11 mouse cellular contexts compared by ENCODE assay signal in the genomic region with DNA sequence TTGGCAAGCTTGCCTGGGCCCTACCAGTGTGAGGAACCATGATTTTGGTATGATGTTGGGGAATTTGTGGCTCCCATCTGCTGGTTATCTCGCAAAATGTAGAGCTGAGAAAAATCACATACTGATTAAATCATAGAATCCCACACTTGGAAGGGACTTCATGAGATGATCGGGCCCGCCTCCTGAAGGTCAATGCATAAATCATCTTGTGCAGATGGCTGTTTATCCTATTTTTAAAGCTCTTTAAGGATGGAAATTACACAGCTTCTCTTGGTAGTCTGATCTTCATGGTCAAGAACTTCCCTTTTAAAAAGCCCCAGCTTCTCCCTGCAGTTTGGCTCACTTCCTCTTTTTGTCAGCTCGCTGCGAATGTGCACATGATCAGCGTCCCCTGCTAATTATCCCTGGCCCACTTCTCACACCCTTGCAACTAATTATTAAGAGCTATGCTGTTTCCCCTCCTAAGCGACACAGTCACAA. TPM values are rescaled to one million over a fixed set of nuclear protein-coding genes. Genes with fewer than 3 reads are reported as not detected.
A peak's percentile ranks its signal among the peaks of the same experiment; 100 is the strongest.
DNase-seq lines count a peak whose midpoint lies in the region; ATAC-seq and TF ChIP-seq lines count a peak whose summit lies in the region.
"Had no signal": no experiment of that assay in that cellular context is flagged by ENCODE, and none has a peak within 500 bp of the region (broad histone marks: within the 10 kb centered on the region; RNA-seq: fewer than 3 reads in every experiment).

No protein-coding gene starts in this region.

- no peak for TF ChIP-seq CTCF in lung, embryonic 14.5 days (IDR thresholded peaks at IDR 0.05; ENCODE audit: low read depth)
- no peak for TF ChIP-seq CTCF in lung, adult 2 months (IDR thresholded peaks at IDR 0.05; ENCODE audit: insufficient read depth, low read length)
- no peak for TF ChIP-seq CTCF in small intestine, adult 2 months (IDR thresholded peaks at IDR 0.05; ENCODE audit: extremely low read depth, insufficient read length, insufficient replicate concordance, low read depth, low read length)

- no peak overlapping the region for H3K9ac ChIP-seq in heart, embryonic 11.5 days (ENCODE audit: low read depth, low read length)
- no peak overlapping the region for H3K9ac ChIP-seq in lung, embryonic 14.5 days
- H3K9ac ChIP-seq in forebrain, embryonic 14.5 days (ENCODE audit: low read length), result no peak overlapping the region
- H3K9ac ChIP-seq in midbrain, embryonic 16.5 days (ENCODE audit: low read depth, low read length), result no peak overlapping the region
- H3K9ac ChIP-seq: heart, embryonic 13.5 days; lung, embryonic 15.5 days had no signal

- no peak overlapping the region for H3K4me3 ChIP-seq in heart, embryonic 11.5 days (ENCODE audit: low read depth, low read length)
- no peak overlapping the region for H3K4me3 ChIP-seq in lung, embryonic 14.5 days (ENCODE audit: low read depth, low read length)
- no peak overlapping the region for H3K4me3 ChIP-seq in lung, adult 2 months (replicated peaks; ENCODE audit: extremely low read depth, low read depth, low read length)
- no peak overlapping the region for H3K4me3 ChIP-seq in forebrain, embryonic 14.5 days (ENCODE audit: low read depth, low read length)
- H3K4me3 ChIP-seq in small intestine, adult 2 months (ENCODE audit: low read depth, low read length), result no peak overlapping the region
- no peak overlapping the region for H3K4me3 ChIP-seq in midbrain, embryonic 16.5 days (ENCODE audit: low read depth, low read length)
- H3K4me3 ChIP-seq: heart, embryonic 13.5 days; lung, embryonic 15.5 days had no signal

- peak; percentile 15 to 28 for DNase-seq in heart, adult 9 months (ENCODE audit: low spot score in 2 of 2)
- peak; percentile 13 for DNase-seq in lung, embryonic 14.5 days
- DNase-seq in lung, adult 2 months, result no peak
- DNase-seq in forebrain, embryonic 14.5 days (ENCODE audit: low spot score), result peak; percentile 55

- no peak overlapping the region for H3K27ac ChIP-seq in heart, embryonic 11.5 days (ENCODE audit: low read depth, low read length)
- no peak overlapping the region for H3K27ac ChIP-seq in lung, embryonic 14.5 days (ENCODE audit: low read depth)
- H3K27ac ChIP-seq in forebrain, embryonic 14.5 days (ENCODE audit: low read depth, low read length), result no peak overlapping the region
- H3K27ac ChIP-seq in small intestine, adult 2 months (ENCODE audit: insufficient read depth, low read depth, low read length), result peak overlapping the region; percentile 13
- no peak overlapping the region for H3K27ac ChIP-seq in midbrain, embryonic 16.5 days (ENCODE audit: low read length)
- H3K27ac ChIP-seq: heart, embryonic 13.5 days; lung, embryonic 15.5 days had no signal

- TF ChIP-seq POLR2A in lung, adult 2 months (IDR thresholded peaks at IDR 0.05; ENCODE audit: borderline replicate concordance, extremely low read depth, low read depth, low read length), result no peak
- no peak for TF ChIP-seq POLR2A in small intestine, adult 2 months (IDR thresholded peaks at IDR 0.05; ENCODE audit: low read depth, low read length)

- no peaks in the 10 kb centered on the region for H3K9me3 ChIP-seq in heart, embryonic 11.5 days (replicated peaks; ENCODE audit: control insufficient read depth, low read length)
- H3K9me3 ChIP-seq in lung, embryonic 14.5 days (ENCODE audit: low read depth, low read length), result no peaks in the 10 kb centered on the region
- H3K9me3 ChIP-seq in forebrain, embryonic 14.5 days (replicated peaks; ENCODE audit: control insufficient read depth, low read length), result no peaks in the 10 kb centered on the region
- H3K9me3 ChIP-seq in midbrain, embryonic 16.5 days (replicated peaks; ENCODE audit: control insufficient read depth, low read length, poor library complexity, severe bottlenecking), result no peaks in the 10 kb centered on the region
- H3K9me3 ChIP-seq: heart, embryonic 13.5 days; lung, embryonic 15.5 days had no signal

- H3K27me3 ChIP-seq in heart, embryonic 11.5 days (ENCODE audit: control insufficient read depth, insufficient read depth, low read length), result no peaks in the 10 kb centered on the region
- H3K27me3 ChIP-seq in lung, embryonic 14.5 days (ENCODE audit: insufficient read depth, low read length), result no peaks in the 10 kb centered on the region
- H3K27me3 ChIP-seq in forebrain, embryonic 14.5 days (replicated peaks; ENCODE audit: control insufficient read depth, insufficient read depth, low read length), result no peaks in the 10 kb centered on the region
- H3K27me3 ChIP-seq in small intestine, adult 2 months (ENCODE audit: control insufficient read depth, insufficient read depth, low read length), result no peaks in the 10 kb centered on the region
- H3K27me3 ChIP-seq in midbrain, embryonic 16.5 days (ENCODE audit: control insufficient read depth, insufficient read depth, low read depth, low read length), result no peaks in the 10 kb centered on the region
- H3K27me3 ChIP-seq: lung, embryonic 15.5 days had no signal

- no peaks in the 10 kb centered on the region for H3K36me3 ChIP-seq in heart, embryonic 11.5 days (ENCODE audit: control insufficient read depth, insufficient read depth, low read length)
- no peaks in the 10 kb centered on the region for H3K36me3 ChIP-seq in lung, embryonic 14.5 days (ENCODE audit: insufficient read depth)
- H3K36me3 ChIP-seq in forebrain, embryonic 14.5 days (ENCODE audit: control insufficient read depth, insufficient read depth, low read length), result no peaks in the 10 kb centered on the region
- no peaks in the 10 kb centered on the region for H3K36me3 ChIP-seq in small intestine, adult 2 months (ENCODE audit: control insufficient read depth, insufficient read depth, low read length)
- H3K36me3 ChIP-seq in midbrain, embryonic 16.5 days (ENCODE audit: control insufficient read depth, insufficient read depth, low read length), result no peaks in the 10 kb centered on the region
- H3K36me3 ChIP-seq: heart, embryonic 13.5 days; lung, embryonic 15.5 days had no signal

- no peak overlapping the region for H3K4me2 ChIP-seq in heart, embryonic 11.5 days
- H3K4me2 ChIP-seq in lung, embryonic 14.5 days, result no peak overlapping the region
- no peak overlapping the region for H3K4me2 ChIP-seq in forebrain, embryonic 14.5 days (ENCODE audit: low read length)
- no peak overlapping the region for H3K4me2 ChIP-seq in midbrain, embryonic 16.5 days (ENCODE audit: low read length)
- H3K4me2 ChIP-seq: heart, embryonic 13.5 days; lung, embryonic 15.5 days had no signal

- no peaks in the 10 kb centered on the region for H3K4me1 ChIP-seq in heart, embryonic 11.5 days (ENCODE audit: control insufficient read depth, insufficient read depth, low read length)
- no peaks in the 10 kb centered on the region for H3K4me1 ChIP-seq in lung, embryonic 14.5 days (ENCODE audit: insufficient read depth)
- H3K4me1 ChIP-seq in lung, adult 2 months (ENCODE audit: control insufficient read depth, insufficient read depth, low read length), result no peaks in the 10 kb centered on the region
- no peaks in the 10 kb centered on the region; the same call in 1 of the 2 replicates for H3K4me1 ChIP-seq in forebrain, embryonic 14.5 days (ENCODE audit: control insufficient read depth, insufficient read depth, low read length)
- H3K4me1 ChIP-seq in small intestine, adult 2 months (ENCODE audit: control insufficient read depth, insufficient read depth, insufficient read length, low read length), result no peaks in the 10 kb centered on the region
- no peaks in the 10 kb centered on the region for H3K4me1 ChIP-seq in midbrain, embryonic 16.5 days (ENCODE audit: control insufficient read depth, insufficient read depth, low read length)
- H3K4me1 ChIP-seq: heart, embryonic 13.5 days; lung, embryonic 15.5 days had no signal

- WGBS in heart, embryonic 11.5 days (ENCODE audit: insufficient replicate concordance), result 80% methylated on average over 7 of the region's 7 CpGs
- 62% methylated on average over 7 of the region's 7 CpGs for WGBS in lung, embryonic 14.5 days
- WGBS in lung, adult 2 months, result 51% methylated on average over 7 of the region's 7 CpGs
- 49% methylated on average over 7 of the region's 7 CpGs for WGBS in forebrain, embryonic 14.5 days
- 62% methylated on average over 7 of the region's 7 CpGs for WGBS in small intestine, adult 2 months
- WGBS in midbrain, embryonic 16.5 days, result 81% methylated on average over 7 of the region's 7 CpGs

- ATAC-seq in heart, embryonic 11.5 days (replicated peaks; ENCODE audit: insufficient number of reproducible peaks, low FRiP score, low TSS enrichment), result no peak
- ATAC-seq in lung, embryonic 14.5 days (ENCODE audit: insufficient read depth), result no peak
- ATAC-seq in forebrain, embryonic 14.5 days, result peak; percentile 70
- no peak for ATAC-seq in erythroblast, adult 5-6 weeks (replicated peaks; ENCODE audit: low FRiP score, poor library complexity, severe bottlenecking)
- no peak for ATAC-seq in midbrain, embryonic 16.5 days

RNA-seq across cellular contexts. Expression of a gene that starts 23.2 kb away (rescaled TPM):
- 0.20 and 1.1 TPM in 2 replicates for polyA plus RNA-seq in heart, embryonic 11.5 days (2014; fragmentation: Nextera tagmentation; extraction: Ambion mirVana)
- 0.20 TPM in 1 of 2 replicates, not detected in the other for polyA plus RNA-seq in lung, embryonic 14.5 days (2014; fragmentation: Nextera tagmentation; extraction: Ambion mirVana)
- polyA plus RNA-seq in lung, adult 2 months (2012; rRNA removed), result not detected in 2 replicates
- polyA plus RNA-seq in forebrain, embryonic 14.5 days (2014; fragmentation: Nextera tagmentation; extraction: Ambion mirVana), result 2.7 and 3.0 TPM in 2 replicates
- polyA plus RNA-seq in small intestine, adult 2 months (2012; rRNA removed), result 3.1 and 19.1 TPM in 2 replicates
- total RNA-seq in erythroblast, adult 5-6 weeks (2015; ENCODE audit: low replicate concordance), result 3.3 TPM in 1 of 2 replicates, not detected in the other
- not detected in 2 replicates for total RNA-seq in erythroblast, adult 5-6 weeks (2017; ENCODE audit: low replicate concordance)
- polyA plus RNA-seq in midbrain, embryonic 16.5 days (2015; fragmentation: Nextera tagmentation; extraction: Ambion mirVana), result 0.23 and 0.60 TPM in 2 replicates
- total RNA-seq: layer of hippocampus, postnatal 25 days had no signal
- polyA plus RNA-seq: heart, embryonic 13.5 days had no signal

RNA-seq across cellular contexts. Expression of a gene that starts 48.2 kb away (rescaled TPM):
- polyA plus RNA-seq in heart, embryonic 11.5 days (2014; fragmentation: Nextera tagmentation; extraction: Ambion mirVana), result 12.3 and 13.6 TPM in 2 replicates
- 23.7 and 25.3 TPM in 2 replicates for polyA plus RNA-seq in lung, embryonic 14.5 days (2014; fragmentation: Nextera tagmentation; extraction: Ambion mirVana)
- 18.4 and 24.1 TPM in 2 replicates for polyA plus RNA-seq in lung, adult 2 months (2012; rRNA removed)
- 1.6 and 1.7 TPM in 2 replicates for polyA plus RNA-seq in forebrain, embryonic 14.5 days (2014; fragmentation: Nextera tagmentation; extraction: Ambion mirVana)
- 12.8 and 77.5 TPM in 2 replicates for polyA plus RNA-seq in small intestine, adult 2 months (2012; rRNA removed)
- 2.5 and 3.3 TPM in 2 replicates for total RNA-seq in erythroblast, adult 5-6 weeks (2015; ENCODE audit: low replicate concordance)
- 2.6 and 3.2 TPM in 2 replicates for total RNA-seq in erythroblast, adult 5-6 weeks (2017; ENCODE audit: low replicate concordance)
- 1.3 and 2.0 TPM in 2 replicates for polyA plus RNA-seq in midbrain, embryonic 16.5 days (2015; fragmentation: Nextera tagmentation; extraction: Ambion mirVana)
